Mouse (Mus musculus): Measurements from ENCODE around the gene Tmem252.

DNA sequence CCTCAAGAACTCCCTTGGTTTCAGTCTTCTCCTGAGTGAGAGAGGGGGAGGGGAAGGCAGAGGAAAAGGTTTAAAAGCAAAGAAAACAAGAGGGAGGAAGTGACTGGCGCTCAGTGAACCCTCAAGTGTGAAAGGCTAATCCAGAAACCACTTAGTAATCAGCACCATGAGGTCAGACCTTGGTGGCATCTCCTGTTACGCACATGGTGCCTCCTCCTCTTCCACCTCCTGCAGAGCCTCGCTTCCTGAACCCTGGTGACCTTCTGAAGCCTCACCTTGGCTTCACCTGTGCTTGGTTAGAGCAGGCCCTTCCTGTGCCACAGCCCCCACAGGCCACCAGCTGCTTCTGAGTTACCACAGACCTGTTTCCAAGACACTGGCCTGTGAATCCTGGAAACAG lies 2.2 kb upstream of the Tmem252 start:
- TF ChIP-seq POLR2A (IDR thresholded peaks at IDR 0.05; ENCODE audit: borderline replicate concordance, control insufficient read depth, low read depth, low read length) (no peak), CTCF (IDR thresholded peaks at IDR 0.05; ENCODE audit: control insufficient read depth, insufficient read depth, low read length) (no peak)
